ENCODE assay signal across 26 mouse cellular contexts in the genomic region with DNA sequence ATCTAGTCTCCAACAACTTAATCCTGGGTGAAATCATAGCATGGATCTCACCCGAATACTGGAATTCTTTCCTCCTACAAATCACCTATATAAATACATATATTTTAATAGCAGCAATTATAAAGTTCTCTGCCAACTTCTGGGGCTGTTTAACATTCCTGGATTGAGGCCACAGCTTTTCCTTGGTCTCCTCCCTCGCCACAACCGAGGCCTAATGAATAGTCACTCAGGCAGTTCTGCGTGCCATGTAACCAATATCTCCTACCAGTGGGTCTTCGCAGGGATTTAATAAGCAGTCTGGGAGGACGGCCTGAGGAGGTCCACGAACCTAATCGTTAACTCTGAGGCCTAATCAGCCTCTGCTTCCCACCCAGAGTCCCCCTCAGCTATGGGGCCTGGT. TPM values are rescaled to one million over a fixed set of nuclear protein-coding genes. Genes with fewer than 3 reads are reported as not detected.
"Had no signal": no experiment of that assay in that cellular context is flagged by ENCODE, and none has a peak within 500 bp of the region (broad histone marks: within the 10 kb centered on the region; RNA-seq: fewer than 3 reads in every experiment).

No protein-coding gene starts in this region.

- H3K9ac ChIP-seq: heart, embryonic 12.5 days; hindbrain, embryonic 12.5 days; hindbrain, embryonic 14.5 days; intestine, embryonic 15.5 days; limb, embryonic 13.5 days; liver, embryonic 13.5 days; liver, embryonic 15.5 days; liver, postnatal 0 days had no signal

- H3K4me2 ChIP-seq: heart, embryonic 12.5 days; hindbrain, embryonic 12.5 days; hindbrain, embryonic 14.5 days; intestine, embryonic 15.5 days; limb, embryonic 13.5 days; liver, embryonic 13.5 days; liver, embryonic 15.5 days had no signal

- H3K27ac ChIP-seq: gastrocnemius, adult 2 months; heart, embryonic 10.5 days; hindbrain, embryonic 10.5 days; hindbrain, embryonic 12.5 days; hindbrain, embryonic 14.5 days; intestine, embryonic 15.5 days; layer of hippocampus, adult 2 months; left cerebral cortex, adult 2 months; limb, embryonic 13.5 days; liver, embryonic 13.5 days; liver, embryonic 15.5 days had no signal

- H3K27me3 ChIP-seq: hindbrain, embryonic 12.5 days; intestine, embryonic 15.5 days; liver, embryonic 13.5 days; liver, embryonic 15.5 days had no signal

- H3K9me3 ChIP-seq: heart, embryonic 10.5 days; heart, embryonic 12.5 days; hindbrain, embryonic 10.5 days; hindbrain, embryonic 12.5 days; intestine, embryonic 15.5 days; limb, embryonic 13.5 days; liver, embryonic 13.5 days; liver, embryonic 15.5 days had no signal

- ATAC-seq: hindbrain, embryonic 16.5 days; inflammation-experienced regulatory T-cells, adult 6 months; intestine, embryonic 15.5 days; intestine, postnatal 0 days; liver, postnatal 0 days had no signal

- H3K4me1 ChIP-seq: heart, embryonic 10.5 days; heart, embryonic 12.5 days; hindbrain, embryonic 10.5 days; hindbrain, embryonic 12.5 days; liver, embryonic 13.5 days; liver, embryonic 15.5 days had no signal

- DNase-seq: gastrocnemius, adult 2 months; gastrocnemius, postnatal 10 days; gastrocnemius, postnatal 25 days; heart, adult 18-20 months; heart, postnatal 10 days; heart, postnatal 4 days; kidney, adult 18-20 months; kidney, adult 8-10 months; kidney, postnatal 10 days; kidney, postnatal 25 days; kidney, postnatal 4 days; liver, embryonic 13.5 days; liver, postnatal 0 days had no signal

- H3K36me3 ChIP-seq: heart, embryonic 10.5 days; heart, embryonic 12.5 days; hindbrain, embryonic 10.5 days; hindbrain, embryonic 12.5 days; intestine, embryonic 15.5 days; limb, embryonic 13.5 days; liver, embryonic 13.5 days; liver, embryonic 15.5 days had no signal

- H3K4me3 ChIP-seq: gastrocnemius, adult 2 months; heart, embryonic 10.5 days; heart, embryonic 12.5 days; hindbrain, embryonic 10.5 days; hindbrain, embryonic 12.5 days; intestine, embryonic 15.5 days; layer of hippocampus, adult 2 months; left cerebral cortex, adult 2 months; limb, embryonic 13.5 days; liver, embryonic 13.5 days; liver, embryonic 15.5 days had no signal

RNA-seq across cellular contexts. Expression of a gene that starts 56.9 kb away (rescaled TPM):
- polyA plus RNA-seq: inflammation-experienced regulatory T-cells, adult 6 months had no signal
